Mouse (Mus musculus) hindbrain, postnatal 0 days (tissue): Measurements from ENCODE around the gene Gm21905. TPM values are rescaled to one million over a fixed set of nuclear protein-coding genes. Genes with fewer than 3 reads are reported as not detected.

ENCODE experiments used
- ATAC-seq: fragments of 200-750 bp; cut with Nextera tagmentation; 2 replicates; pipeline ENCODE4 v1.8.0; 2017; ENCODE audit warnings: mild to moderate bottlenecking, moderate TSS enrichment, moderate library complexity
- DNase-seq: peaks from one replicate; pipeline ENCODE4 v3.0.0-alpha.2; 2015; ENCODE audit warnings: low spot score
- H3K27ac ChIP-seq: fragments of 300-500 bp; sonication (generic); 2 replicates; pipeline ENCODE4 v1.5.1; 2014; ENCODE audit warnings: mild to moderate bottlenecking
- H3K27me3 ChIP-seq: fragments of 300-500 bp; sonication (generic); 2 replicates; pipeline ENCODE4 v1.6.1; 2014; ENCODE audit warnings: low read length, mixed read lengths; ENCODE audit not compliant: insufficient read depth
- H3K36me3 ChIP-seq: fragments of 300-500 bp; sonication (generic); 2 replicates; pipeline ENCODE4 v1.6.1; 2014; ENCODE audit warnings: low read length, mixed read lengths; ENCODE audit not compliant: insufficient read depth
- H3K4me1 ChIP-seq: fragments of 300-500 bp; sonication (generic); 2 replicates; pipeline ENCODE4 v1.6.1; 2014; ENCODE audit warnings: antibody characterized with exemption, low read length, mixed read lengths; ENCODE audit not compliant: insufficient read depth
- H3K4me2 ChIP-seq: fragments of 300-500 bp; sonication (generic); 2 replicates; pipeline ENCODE4 v1.6.1; 2014; ENCODE audit warnings: low read depth, mild to moderate bottlenecking, low read length, moderate library complexity, mixed read lengths
- H3K4me3 ChIP-seq: fragments of 300-500 bp; sonication (generic); 2 replicates; pipeline ENCODE4 v1.5.1; 2014; ENCODE audit warnings: low read length
- H3K9ac ChIP-seq: fragments of 300-500 bp; sonication (generic); replicated peaks from 2 replicates; pipeline ENCODE4 v1.6.1; 2014; ENCODE audit warnings: mild to moderate bottlenecking, low read length, moderate library complexity, mixed read lengths
- H3K9me3 ChIP-seq: fragments of 300-500 bp; sonication (generic); 2 replicates; pipeline ENCODE4 v1.6.1; 2016; ENCODE audit warnings: low read length, mixed read lengths
- CTCF ChIP-seq: IDR thresholded peaks from 2 replicates; pipeline ENCODE4 v1.5.1; 2016; ENCODE audit warnings: antibody characterized with exemption, control low read depth, low read depth
- WGBS: fragments of 180-500 bp; shearing (Covaris S2); extraction: QIAGEN DNeasy Blood & Tissue Kit; methylation state at CpG from one replicate; pipeline ENCODE4 v1.1.7; 2014; 5-methylcytosine and 5-hydroxymethylcytosine counted together
- polyA plus RNA-seq: library from polyadenylated mRNA; unstranded; fragments of >200 nt; fragmentation: Nextera tagmentation; extraction: Ambion mirVana; gene quantifications from 2 replicates; pipeline ENCODE4 v1.2.1, GENCODE M21; 2015
- total RNA-seq: library from RNA; depleted of rRNA; stranded (reverse); fragments of >200 nt; gene quantifications from 2 replicates; pipeline ENCODE4 v1.2.3, GENCODE M21; 2014

The Gm21905 gene
- total and polyA plus RNA-seq, 2 experiments from 2014 or later = not detected

- Histone ChIP-seq H3K4me1 (no peaks in the 10 kb centered on the region), H3K36me3 (no peaks in the 10 kb centered on the region), H3K9ac (no peak overlapping the region), H3K9me3 (no peaks in the 10 kb centered on the region), H3K27ac (no peak overlapping the region), H3K27me3 (no peaks in the 10 kb centered on the region), H3K4me3 (no peak overlapping the region), H3K4me2 (no peak overlapping the region)
- no peak for TF ChIP-seq CTCF
- WGBS = 81% methylated on average over 5 of the region's 5 CpGs
- ATAC-seq (no peak), DNase-seq (no peak)
Measured at GRCm38 (mm10) chr5:67948074-67948473, 1.9 kb upstream of the Gm21905 start.

GRCm38 (mm10) chr5:67947006-67947405, 785 bp upstream of the Gm21905 start:
- H3K27me3 ChIP-seq = no peaks in the 10 kb centered on the region
- no peak for ATAC-seq

GRCm38 (mm10) chr5:67944074-67944785, 2.0 kb downstream of the Gm21905 start:
- ATAC-seq (no peak), DNase-seq (no peak)
- no peaks in the 10 kb centered on the region for H3K4me1 ChIP-seq
- H3K27me3 ChIP-seq = no peaks in the 10 kb centered on the region
- H3K36me3 ChIP-seq = no peaks in the 10 kb centered on the region
- H3K9me3 ChIP-seq = no peaks in the 10 kb centered on the region
- no peak overlapping the region for H3K9ac ChIP-seq
- TF ChIP-seq CTCF = no peak
- WGBS = 100% methylated on average over 1 of the region's 1 CpGs
- H3K27ac ChIP-seq = no peak overlapping the region
- H3K4me3 ChIP-seq = no peak overlapping the region
- H3K4me2 ChIP-seq = no peak overlapping the region

More at GRCm38 (mm10) chr5:67947006-67947405, 785 bp upstream of the Gm21905 start:
- no peak for TF ChIP-seq CTCF
- H3K4me2 ChIP-seq = no peak overlapping the region
- no peak for DNase-seq
- no peaks in the 10 kb centered on the region for H3K36me3 ChIP-seq
- no peaks in the 10 kb centered on the region for H3K4me1 ChIP-seq
- no peaks in the 10 kb centered on the region for H3K9me3 ChIP-seq
- no peak overlapping the region for H3K27ac ChIP-seq
- H3K4me3 ChIP-seq = no peak overlapping the region
- H3K9ac ChIP-seq = no peak overlapping the region

- no peak for TF ChIP-seq CTCF
- DNase-seq (no peak), ATAC-seq (no peak)
- 72% methylated on average over 2 of the region's 2 CpGs for WGBS
- Histone ChIP-seq H3K9me3 (no peaks in the 10 kb centered on the region), H3K4me1 (no peaks in the 10 kb centered on the region), H3K27ac (no peak overlapping the region), H3K4me3 (no peak overlapping the region), H3K4me2 (no peak overlapping the region), H3K9ac (no peak overlapping the region), H3K27me3 (no peaks in the 10 kb centered on the region), H3K36me3 (no peaks in the 10 kb centered on the region)
Measured at GRCm38 (mm10) chr5:67943199-67943598, 3.0 kb downstream of the Gm21905 start.

GRCm38 (mm10) chr5:67941369-67941768, 4.9 kb downstream of the Gm21905 start, which contains the start of gene Gm5108:
Gene Gm5108, plus strand, starts transcription at chr5:67941669.
- H3K4me1 ChIP-seq = no peaks in the 10 kb centered on the region
- no peaks in the 10 kb centered on the region for H3K9me3 ChIP-seq
- H3K4me2 ChIP-seq = no peak within 1 kb of the TSS
- no peaks in the 10 kb centered on the region for H3K36me3 ChIP-seq
- no peak within 1 kb of the TSS for H3K4me3 ChIP-seq
- H3K27ac ChIP-seq = no peak within 1 kb of the TSS
- no peak for TF ChIP-seq CTCF
- DNase-seq (no peak), ATAC-seq (no peak)
- 98% methylated on average over 2 of the region's 2 CpGs for WGBS
- H3K27me3 ChIP-seq = no peaks in the 10 kb centered on the region
- H3K9ac ChIP-seq = no peak within 1 kb of the TSS

GRCm38 (mm10) chr5:67931623-67932022, 14.6 kb downstream of the Gm21905 start:
- ATAC-seq = no peak
- H3K36me3 ChIP-seq = no peaks in the 10 kb centered on the region
- no peak overlapping the region for H3K4me3 ChIP-seq
- H3K27me3 ChIP-seq = no peaks in the 10 kb centered on the region
- no peak overlapping the region for H3K9ac ChIP-seq
- no peak overlapping the region for H3K27ac ChIP-seq
- H3K4me2 ChIP-seq = no peak overlapping the region
- TF ChIP-seq CTCF = no peak
- H3K9me3 ChIP-seq = no peaks in the 10 kb centered on the region
- WGBS = 87% methylated on average over 2 of the region's 2 CpGs
- no peaks in the 10 kb centered on the region for H3K4me1 ChIP-seq
- no peak for DNase-seq

GRCm38 (mm10) chr5:67930584-67930983, 15.6 kb downstream of the Gm21905 start:
- no peak overlapping the region for H3K27ac ChIP-seq
- H3K4me1 ChIP-seq = no peaks in the 10 kb centered on the region
- no peaks in the 10 kb centered on the region for H3K36me3 ChIP-seq
- ATAC-seq (no peak), DNase-seq (no peak)
- no peaks in the 10 kb centered on the region for H3K9me3 ChIP-seq
- no peak overlapping the region for H3K9ac ChIP-seq
- no peak for TF ChIP-seq CTCF
- no peaks in the 10 kb centered on the region for H3K27me3 ChIP-seq
- 54% methylated on average over 4 of the region's 4 CpGs for WGBS
- no peak overlapping the region for H3K4me2 ChIP-seq
- no peak overlapping the region for H3K4me3 ChIP-seq
